Mouse (Mus musculus) MEL-GATA-1-ER (cell line): Measurements from ENCODE around the gene Mical3.

Experiments used
- DNase-seq: peaks from one replicate; pipeline ENCODE4 v3.0.0-alpha.2; 2012; ENCODE audit warnings: low read depth; ENCODE audit errors: extremely low read depth

The Mical3 gene

GRCm38 (mm10) chr6:121055496-121055895 lies 75.3 kb downstream of the Mical3 start:
- no peak for DNase-seq

GRCm38 (mm10) chr6:121054908-121055307 lies 75.9 kb downstream of the Mical3 start:
- DNase-seq = no peak

- no peak for DNase-seq
Observed at GRCm38 (mm10) chr6:121054340-121054739, 76.5 kb downstream of the Mical3 start.

GRCm38 (mm10) chr6:121053585-121054112 lies 77.2 kb downstream of the Mical3 start:
- no peak for DNase-seq

- no peak for DNase-seq
Observed at GRCm38 (mm10) chr6:121051972-121052629, 78.7 kb downstream of the Mical3 start.

GRCm38 (mm10) chr6:121051411-121051810 lies 79.4 kb downstream of the Mical3 start:
- DNase-seq = no peak

- no peak for DNase-seq
Observed at GRCm38 (mm10) chr6:121048696-121049095, 82.1 kb downstream of the Mical3 start.

GRCm38 (mm10) chr6:121045345-121046080 lies 85.3 kb downstream of the Mical3 start:
- DNase-seq = no peak

GRCm38 (mm10) chr6:121043434-121044189 lies 87.2 kb downstream of the Mical3 start:
- DNase-seq = no peak

GRCm38 (mm10) chr6:121039719-121040118 lies 91.1 kb downstream of the Mical3 start:
- DNase-seq = no peak

- no peak for DNase-seq
Observed at GRCm38 (mm10) chr6:121039286-121039685, 91.5 kb downstream of the Mical3 start.

- DNase-seq = no peak
Observed at GRCm38 (mm10) chr6:121037086-121037485, 93.7 kb downstream of the Mical3 start.

- no peak for DNase-seq
Observed at GRCm38 (mm10) chr6:121035929-121036328, 94.9 kb downstream of the Mical3 start.

GRCm38 (mm10) chr6:121035268-121035667 lies 95.5 kb downstream of the Mical3 start:
- DNase-seq = no peak

GRCm38 (mm10) chr6:121033250-121033649 lies 97.5 kb downstream of the Mical3 start:
- no peak for DNase-seq

GRCm38 (mm10) chr6:121031370-121031769 lies 99.4 kb downstream of the Mical3 start:
- DNase-seq = no peak

- no peak for DNase-seq
Observed at GRCm38 (mm10) chr6:121029897-121030589, 100.8 kb downstream of the Mical3 start.

- no peak for DNase-seq
Observed at GRCm38 (mm10) chr6:121028514-121028913, 102.3 kb downstream of the Mical3 start.

- no peak for DNase-seq
Observed at GRCm38 (mm10) chr6:121027314-121027713, 103.5 kb downstream of the Mical3 start.

- DNase-seq = no peak
Observed at GRCm38 (mm10) chr6:121026866-121027265, 103.9 kb downstream of the Mical3 start.

- no peak for DNase-seq
Observed at GRCm38 (mm10) chr6:121026019-121026584, 104.7 kb downstream of the Mical3 start.
